Comparison of ENCODE assay signal across 9 mouse cellular contexts in genomic region chr17:25802825-25803517, GRCm38 (mm10). TPM values are rescaled to one million over a fixed set of nuclear protein-coding genes. Genes with fewer than 3 reads are reported as not detected.
DNase-seq lines count a peak whose midpoint lies in the region; ATAC-seq and TF ChIP-seq lines count a peak whose summit lies in the region.
"Had no signal": no experiment of that assay in that cellular context is flagged by ENCODE, and none has a peak within 500 bp of the region (broad histone marks: within the 10 kb centered on the region; RNA-seq: fewer than 3 reads in every experiment).

No protein-coding gene starts in this region.

- no peaks in the 10 kb centered on the region for H3K9me3 ChIP-seq in embryonic facial prominence, embryonic 10.5 days
- no peaks in the 10 kb centered on the region for H3K9me3 ChIP-seq in heart, embryonic 11.5 days (replicated peaks; ENCODE audit: control insufficient read depth, low read length)
- no peaks in the 10 kb centered on the region for H3K9me3 ChIP-seq in neural tube, embryonic 13.5 days

- ATAC-seq in heart, embryonic 11.5 days (replicated peaks; ENCODE audit: insufficient number of reproducible peaks, low FRiP score, low TSS enrichment): peak; percentile 73
- peak; percentile 90 for ATAC-seq in neural tube, embryonic 13.5 days (ENCODE audit: low read depth)

- peak; percentile 65 for DNase-seq in gastrocnemius, adult 2 months
- DNase-seq in gastrocnemius, postnatal 4 days (ENCODE audit: low spot score in 2 of 2): no peak
- peak; percentile 70 for DNase-seq in embryonic facial prominence, embryonic 10.5 days (ENCODE audit: low spot score)
- peak; percentile 81 to 90 for DNase-seq in layer of hippocampus, postnatal 14 days (ENCODE audit: low spot score in 2 of 2)
- DNase-seq in spleen, postnatal 10 days (ENCODE audit: low spot score in 2 of 2): no peak
- no peak for DNase-seq in ovary, postnatal 14 days (ENCODE audit: low spot score)

- 14% methylated on average over 10 of the region's 10 CpGs for WGBS in embryonic facial prominence, embryonic 10.5 days
- WGBS in heart, embryonic 11.5 days (ENCODE audit: insufficient replicate concordance): 6% methylated on average over 10 of the region's 10 CpGs
- 7% methylated on average over 10 of the region's 10 CpGs for WGBS in neural tube, embryonic 13.5 days

- no peak overlapping the region for H3K27ac ChIP-seq in gastrocnemius, adult 2 months
- H3K27ac ChIP-seq in embryonic facial prominence, embryonic 10.5 days (replicated peaks): peak overlapping the region; percentile 66
- no peak overlapping the region; the same call in 1 of the 2 replicates for H3K27ac ChIP-seq in heart, embryonic 11.5 days (ENCODE audit: low read depth, low read length)
- peak overlapping the region; percentile 88 for H3K27ac ChIP-seq in neural tube, embryonic 13.5 days (replicated peaks)

- peaks cover 32% of the 10 kb centered on the region for H3K27me3 ChIP-seq in embryonic facial prominence, embryonic 10.5 days (replicated peaks; ENCODE audit: low read depth, poor library complexity, severe bottlenecking)
- peaks cover 5% of the 10 kb centered on the region for H3K27me3 ChIP-seq in heart, embryonic 11.5 days (ENCODE audit: control insufficient read depth, insufficient read depth, low read length)
- no peaks in the 10 kb centered on the region for H3K27me3 ChIP-seq in neural tube, embryonic 13.5 days

- H3K9ac ChIP-seq in heart, embryonic 11.5 days (ENCODE audit: low read depth, low read length): no peak overlapping the region
- peak overlapping the region; percentile 58 for H3K9ac ChIP-seq in neural tube, embryonic 13.5 days

- H3K4me1 ChIP-seq in embryonic facial prominence, embryonic 10.5 days: peaks cover 16% of the 10 kb centered on the region
- peaks cover 4% of the 10 kb centered on the region for H3K4me1 ChIP-seq in heart, embryonic 11.5 days (ENCODE audit: control insufficient read depth, insufficient read depth, low read length)
- H3K4me1 ChIP-seq in neural tube, embryonic 13.5 days (replicated peaks): peaks cover 25% of the 10 kb centered on the region

- peak overlapping the region; percentile 25 for H3K4me2 ChIP-seq in heart, embryonic 11.5 days
- H3K4me2 ChIP-seq in neural tube, embryonic 13.5 days: peak overlapping the region; percentile 38

- no peaks in the 10 kb centered on the region for H3K36me3 ChIP-seq in embryonic facial prominence, embryonic 10.5 days (replicated peaks)
- no peaks in the 10 kb centered on the region for H3K36me3 ChIP-seq in heart, embryonic 11.5 days (ENCODE audit: control insufficient read depth, insufficient read depth, low read length)
- H3K36me3 ChIP-seq in neural tube, embryonic 13.5 days: no peaks in the 10 kb centered on the region

- TF ChIP-seq CTCF in gastrocnemius, adult 2 months (IDR thresholded peaks at IDR 0.05): no peak

- intact Hi-C loops in gastrocnemius, adult 2 months (cut with DNase I): no loop called here

- no peak overlapping the region for H3K4me3 ChIP-seq in gastrocnemius, adult 2 months
- H3K4me3 ChIP-seq in embryonic facial prominence, embryonic 10.5 days: peak overlapping the region; percentile 32; the same call in 1 of the 2 replicates
- no peak overlapping the region for H3K4me3 ChIP-seq in heart, embryonic 11.5 days (ENCODE audit: low read depth, low read length)
- peak overlapping the region; percentile 5; the same call in 1 of the 2 replicates for H3K4me3 ChIP-seq in neural tube, embryonic 13.5 days
- H3K4me3 ChIP-seq: erythroblast, embryonic 14.5 days had no signal

RNA-seq across cellular contexts. Expression of gene Fbxl16, which starts 5.9 kb away (rescaled TPM):
- 1 to 10 TPM; 1.4 to 2.2 TPM for total RNA-seq in gastrocnemius, adult 2 months (2021)
- 1 to 10 TPM; 1.4 to 2.0 TPM for total RNA-seq in gastrocnemius, postnatal 4 days (2021)
- 5.0 and 5.1 TPM in 2 replicates for polyA plus RNA-seq in embryonic facial prominence, embryonic 10.5 days (2016; fragmentation: Nextera tagmentation; extraction: Ambion mirVana)
- 1.1 and 1.4 TPM in 2 replicates for polyA plus RNA-seq in heart, embryonic 11.5 days (2014; fragmentation: Nextera tagmentation; extraction: Ambion mirVana)
- 100 to 1,000 TPM; 414 to 418 TPM for total RNA-seq in layer of hippocampus, postnatal 14 days (2021)
- polyA plus RNA-seq in neural tube, embryonic 13.5 days (2015; fragmentation: Nextera tagmentation; extraction: Ambion mirVana): 27.7 and 31.8 TPM in 2 replicates
- polyA plus RNA-seq: erythroblast, embryonic 14.5 days had no signal

RNA-seq across cellular contexts. Expression of gene Metrn, which starts 6.0 kb away (rescaled TPM):
- 10 to 100 TPM; 40.4 to 41.0 TPM for total RNA-seq in gastrocnemius, adult 2 months (2021)
- total RNA-seq in gastrocnemius, postnatal 4 days (2021): 10 to 100 TPM; 46.3 to 51.6 TPM
- polyA plus RNA-seq in embryonic facial prominence, embryonic 10.5 days (2016; fragmentation: Nextera tagmentation; extraction: Ambion mirVana): 118 and 137 TPM in 2 replicates
- 6.2 and 8.3 TPM in 2 replicates for polyA plus RNA-seq in heart, embryonic 11.5 days (2014; fragmentation: Nextera tagmentation; extraction: Ambion mirVana)
- 10 to 100 TPM; 82.0 to 86.9 TPM for total RNA-seq in layer of hippocampus, postnatal 14 days (2021)
- 46.7 and 58.7 TPM in 2 replicates for polyA plus RNA-seq in neural tube, embryonic 13.5 days (2015; fragmentation: Nextera tagmentation; extraction: Ambion mirVana)

RNA-seq across cellular contexts. Expression of gene AC134908.4, which starts 7.5 kb away (rescaled TPM):
- not detected for total RNA-seq in gastrocnemius, adult 2 months (2021)
- under 1 TPM in 1 of 2 experiments, not detected in 1; 0.75 TPM for total RNA-seq in gastrocnemius, postnatal 4 days (2021)
- 0.95 and 1.0 TPM in 2 replicates for polyA plus RNA-seq in embryonic facial prominence, embryonic 10.5 days (2016; fragmentation: Nextera tagmentation; extraction: Ambion mirVana)
- 0.29 TPM in 1 of 2 replicates, not detected in the other for polyA plus RNA-seq in heart, embryonic 11.5 days (2014; fragmentation: Nextera tagmentation; extraction: Ambion mirVana)
- not detected for total RNA-seq in layer of hippocampus, postnatal 14 days (2021)
- 0.66 and 1.9 TPM in 2 replicates for polyA plus RNA-seq in neural tube, embryonic 13.5 days (2015; fragmentation: Nextera tagmentation; extraction: Ambion mirVana)
- polyA plus RNA-seq: erythroblast, embryonic 14.5 days had no signal

RNA-seq across cellular contexts. Expression of gene Fam173a, which starts 10.3 kb away (rescaled TPM):
- total RNA-seq in gastrocnemius, adult 2 months (2021): 10 to 100 TPM; 35.9 to 43.7 TPM
- total RNA-seq in gastrocnemius, postnatal 4 days (2021): 10 to 100 TPM; 45.6 to 45.8 TPM
- 62.3 and 67.8 TPM in 2 replicates for polyA plus RNA-seq in embryonic facial prominence, embryonic 10.5 days (2016; fragmentation: Nextera tagmentation; extraction: Ambion mirVana)
- 71.8 and 74.0 TPM in 2 replicates for polyA plus RNA-seq in heart, embryonic 11.5 days (2014; fragmentation: Nextera tagmentation; extraction: Ambion mirVana)
- 10 to 100 TPM; 80.2 to 80.3 TPM for total RNA-seq in layer of hippocampus, postnatal 14 days (2021)
- 70.5 and 73.6 TPM in 2 replicates for polyA plus RNA-seq in neural tube, embryonic 13.5 days (2015; fragmentation: Nextera tagmentation; extraction: Ambion mirVana)

RNA-seq across cellular contexts. Expression of gene Ccdc78, which starts 16.6 kb away (rescaled TPM):
- total RNA-seq in gastrocnemius, adult 2 months (2021): not detected
- total RNA-seq in gastrocnemius, postnatal 4 days (2021): not detected
- polyA plus RNA-seq in embryonic facial prominence, embryonic 10.5 days (2016; fragmentation: Nextera tagmentation; extraction: Ambion mirVana): 0.62 and 1.2 TPM in 2 replicates
- polyA plus RNA-seq in heart, embryonic 11.5 days (2014; fragmentation: Nextera tagmentation; extraction: Ambion mirVana): 0.13 TPM in 1 of 2 replicates, not detected in the other
- total RNA-seq in layer of hippocampus, postnatal 14 days (2021): under 1 TPM in 1 of 2 experiments, not detected in 1; 0.30 TPM
- polyA plus RNA-seq in neural tube, embryonic 13.5 days (2015; fragmentation: Nextera tagmentation; extraction: Ambion mirVana): 0.33 and 0.39 TPM in 2 replicates
- polyA plus RNA-seq: erythroblast, embryonic 14.5 days had no signal

Comparison
In these comparisons a context has a peak if more than half of its experiments do, and no peak if none do; other contexts are left out.
1. DNase-seq: peak in gastrocnemius, adult 2 months (single experiment), embryonic facial prominence, embryonic 10.5 days (single experiment) and layer of hippocampus, postnatal 14 days (2 of 2); none in gastrocnemius, postnatal 4 days (0 of 2), spleen, postnatal 10 days (0 of 2) and ovary, postnatal 14 days (single experiment).
2. H3K27ac ChIP-seq: peak in embryonic facial prominence, embryonic 10.5 days (single experiment) and neural tube, embryonic 13.5 days (single experiment); none in gastrocnemius, adult 2 months (single experiment) and heart, embryonic 11.5 days (single experiment).
3. H3K4me3 ChIP-seq: peak in embryonic facial prominence, embryonic 10.5 days (single experiment) and neural tube, embryonic 13.5 days (single experiment); none in gastrocnemius, adult 2 months (single experiment) and heart, embryonic 11.5 days (single experiment).
4. RNA of gene Fbxl16, which starts 5.9 kb away (total RNA-seq): 414 to 418 TPM in layer of hippocampus, postnatal 14 days; 1.4 to 2.2 TPM in gastrocnemius, adult 2 months and 1.4 to 2.0 TPM in gastrocnemius, postnatal 4 days; every median in the first group is over 100 times any median in the second.